Mouse (Mus musculus): ENCODE measurements around the gene Gnai2. TPM values are rescaled to one million over a fixed set of nuclear protein-coding genes. Genes with fewer than 3 reads are reported as not detected.

Gene Gnai2
- polyA plus RNA-seq, 1 experiment: 752 TPM

DNA sequence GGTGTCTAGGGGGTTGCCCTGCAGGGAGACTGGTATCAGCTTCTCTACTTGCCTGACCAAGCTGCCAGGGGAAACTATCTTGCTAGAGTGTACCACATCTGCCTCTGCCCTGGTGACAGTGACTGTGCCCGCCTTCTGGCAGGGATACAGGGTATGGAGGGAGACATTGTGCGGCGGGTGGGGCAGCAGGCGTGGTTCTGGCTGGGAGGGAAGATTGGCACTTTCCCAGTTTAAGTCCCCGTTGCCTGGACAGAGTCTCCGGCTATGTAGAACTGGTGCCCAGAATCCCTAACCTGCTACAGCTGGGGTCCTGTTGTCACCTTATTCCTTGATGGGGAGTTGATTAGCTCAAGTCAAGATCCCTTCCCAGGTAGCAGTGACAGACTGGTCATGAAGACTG lies 2.7 kb downstream of the Gnai2 start:
- TF ChIP-seq CTCF (IDR thresholded peaks at IDR 0.05; ENCODE audit: extremely low read depth, insufficient read depth, insufficient read length, insufficient replicate concordance): no peak
- TF ChIP-seq POLR2A (IDR thresholded peaks at IDR 0.05; ENCODE audit: low read depth, low read length): no peak
- peaks cover 54% of the 10 kb centered on the region; the same call in 1 of the 2 replicates for H3K4me1 ChIP-seq (ENCODE audit: control insufficient read depth, insufficient read depth, insufficient read length)
- H3K27ac ChIP-seq (ENCODE audit: insufficient read depth, low read length): peak overlapping the region; percentile 96
- H3K4me3 ChIP-seq (ENCODE audit: extremely low read depth, insufficient read depth, insufficient read length): peak overlapping the region; percentile 99
- 54% methylated on average over 6 of the region's 6 CpGs for WGBS
- H3K36me3 ChIP-seq (ENCODE audit: control insufficient read depth, insufficient read depth, low read length): peaks cover 12% of the 10 kb centered on the region
- H3K27me3 ChIP-seq (ENCODE audit: control insufficient read depth, insufficient read depth, low read length): no peaks in the 10 kb centered on the region
- DNase-seq (ENCODE audit: low read depth in 1 of 2, low spot score in 2 of 2): no peak

DNA sequence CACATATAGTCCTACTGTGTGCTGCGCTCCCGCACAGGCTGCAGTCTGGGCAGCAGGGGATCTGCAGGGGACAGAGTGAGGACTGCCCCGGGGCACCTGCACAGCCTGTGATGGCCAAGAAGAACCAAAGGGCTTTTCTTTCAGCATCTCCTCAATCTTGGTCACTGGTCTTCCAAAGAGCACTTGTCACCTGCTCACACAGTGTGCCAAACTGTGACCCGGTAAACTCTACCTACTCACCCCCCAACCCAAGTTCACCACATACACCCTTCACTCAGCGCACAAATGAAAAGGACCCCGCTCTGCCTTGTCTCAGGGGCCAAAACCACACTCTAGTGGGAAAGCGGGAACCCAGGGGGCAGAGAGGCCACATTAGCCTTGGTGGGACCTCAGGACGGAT lies 3.3 kb downstream of the Gnai2 start:
- Histone ChIP-seq H3K36me3 (ENCODE audit: control insufficient read depth, insufficient read depth, low read length) (peaks cover 12% of the 10 kb centered on the region), H3K4me3 (ENCODE audit: extremely low read depth, insufficient read depth, insufficient read length) (no peak overlapping the region), H3K27me3 (ENCODE audit: control insufficient read depth, insufficient read depth, low read length) (no peaks in the 10 kb centered on the region), H3K27ac (ENCODE audit: insufficient read depth, low read length) (peak overlapping the region; percentile 96), H3K4me1 (ENCODE audit: control insufficient read depth, insufficient read depth, insufficient read length) (peaks cover 60% of the 10 kb centered on the region; the same call in 1 of the 2 replicates)
- no peak for DNase-seq (ENCODE audit: low read depth in 1 of 2, low spot score in 2 of 2)
- 87% methylated on average over 8 of the region's 8 CpGs for WGBS
- TF ChIP-seq CTCF (IDR thresholded peaks at IDR 0.05; ENCODE audit: extremely low read depth, insufficient read depth, insufficient read length, insufficient replicate concordance): no peak
- no peak for TF ChIP-seq POLR2A (IDR thresholded peaks at IDR 0.05; ENCODE audit: low read depth, low read length)

DNA sequence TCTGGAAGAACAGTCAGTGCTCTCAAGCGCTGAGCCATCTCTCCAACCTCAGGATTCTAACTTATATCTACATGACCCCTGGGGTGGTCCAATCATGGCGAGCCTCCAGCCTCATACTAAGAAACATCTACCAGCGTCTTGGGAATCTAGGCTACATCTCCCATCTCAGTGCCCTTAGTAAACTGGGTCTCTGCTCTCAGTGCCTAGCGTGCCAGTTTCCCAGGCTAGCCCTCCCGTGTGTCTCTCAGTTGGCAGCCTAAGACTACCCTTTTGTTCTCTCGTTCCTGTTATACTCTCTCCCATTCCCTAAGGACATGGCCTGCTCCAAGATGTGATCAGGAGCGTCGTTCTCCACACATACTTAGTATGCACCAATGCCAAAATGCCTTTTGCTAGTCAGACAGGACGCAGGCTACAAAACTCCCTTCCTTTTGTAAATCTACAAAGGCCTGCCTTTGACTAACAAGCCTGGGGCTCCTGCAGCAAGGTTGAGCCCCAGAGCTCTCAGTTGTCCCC lies 3.8 kb downstream of the Gnai2 start:
- Histone ChIP-seq H3K36me3 (ENCODE audit: control insufficient read depth, insufficient read depth, low read length) (peaks cover 12% of the 10 kb centered on the region), H3K27me3 (ENCODE audit: control insufficient read depth, insufficient read depth, low read length) (no peaks in the 10 kb centered on the region), H3K27ac (ENCODE audit: insufficient read depth, low read length) (peak overlapping the region; percentile 96), H3K4me3 (ENCODE audit: extremely low read depth, insufficient read depth, insufficient read length) (no peak overlapping the region), H3K4me1 (ENCODE audit: control insufficient read depth, insufficient read depth, insufficient read length) (peaks cover 64% of the 10 kb centered on the region; the same call in 1 of the 2 replicates)
- TF ChIP-seq POLR2A (IDR thresholded peaks at IDR 0.05; ENCODE audit: low read depth, low read length) (no peak), CTCF (IDR thresholded peaks at IDR 0.05; ENCODE audit: extremely low read depth, insufficient read depth, insufficient read length, insufficient replicate concordance) (no peak)
- DNase-seq (ENCODE audit: low read depth in 1 of 2, low spot score in 2 of 2): no peak
- 86% methylated on average over 9 of the region's 9 CpGs for WGBS

DNA sequence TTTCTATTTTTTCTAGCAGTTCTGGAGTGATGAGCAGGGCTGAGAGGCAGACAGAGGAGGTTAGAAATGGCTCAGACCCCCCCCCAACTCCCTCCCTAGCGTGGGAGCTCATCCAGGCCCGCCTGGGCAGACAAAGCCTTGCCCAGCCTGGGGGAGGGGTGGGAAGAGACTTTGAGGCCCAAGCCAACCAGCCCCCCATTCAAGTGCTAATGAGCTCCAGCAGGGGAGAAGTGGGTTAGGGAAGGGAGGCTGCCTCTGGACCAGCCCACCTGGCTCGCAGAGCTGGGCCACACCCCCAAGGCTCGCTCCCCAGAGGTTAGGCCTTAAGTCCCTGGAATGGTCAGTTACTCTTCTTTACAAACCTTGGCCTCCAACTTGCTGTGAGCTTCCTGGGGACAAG lies 4.6 kb downstream of the Gnai2 start:
- no peak for DNase-seq (ENCODE audit: low read depth in 1 of 2, low spot score in 2 of 2)
- TF ChIP-seq POLR2A (IDR thresholded peaks at IDR 0.05; ENCODE audit: low read depth, low read length) (no peak), CTCF (IDR thresholded peaks at IDR 0.05; ENCODE audit: extremely low read depth, insufficient read depth, insufficient read length, insufficient replicate concordance) (no peak)
- H3K4me3 ChIP-seq (ENCODE audit: extremely low read depth, insufficient read depth, insufficient read length): no peak overlapping the region
- peaks cover 12% of the 10 kb centered on the region for H3K36me3 ChIP-seq (ENCODE audit: control insufficient read depth, insufficient read depth, low read length)
- H3K27ac ChIP-seq (ENCODE audit: insufficient read depth, low read length): peak overlapping the region; percentile 95
- WGBS: 53% methylated on average over 4 of the region's 4 CpGs
- H3K27me3 ChIP-seq (ENCODE audit: control insufficient read depth, insufficient read depth, low read length): no peaks in the 10 kb centered on the region
- H3K4me1 ChIP-seq (ENCODE audit: control insufficient read depth, insufficient read depth, insufficient read length): peaks cover 68% of the 10 kb centered on the region; the same call in 1 of the 2 replicates

DNA sequence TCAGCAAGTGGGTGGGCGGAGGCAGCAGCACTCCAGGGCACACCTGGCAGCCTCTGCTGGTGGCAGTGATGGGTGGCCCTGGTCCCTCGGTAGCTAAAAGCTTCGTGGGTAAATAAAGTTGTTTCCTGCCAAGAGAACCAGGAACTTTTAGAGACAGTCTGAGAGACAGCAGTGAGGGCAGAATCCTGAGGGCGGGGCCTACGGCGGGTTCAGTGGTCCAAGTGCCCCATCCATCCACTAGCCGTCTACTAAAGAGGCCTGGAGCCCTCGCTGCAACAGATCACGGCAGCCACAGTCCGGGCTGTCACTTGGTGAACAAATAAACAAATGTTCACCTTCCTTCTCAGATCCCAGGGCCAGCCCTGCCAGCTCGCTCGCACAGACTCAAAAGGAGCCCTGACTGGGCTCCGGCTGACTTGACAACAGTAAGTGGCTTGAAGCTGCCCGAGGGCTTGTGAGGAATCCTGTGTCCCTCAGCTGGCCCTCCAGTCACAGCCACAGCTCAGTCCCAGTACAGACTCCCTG lies 5.2 kb downstream of the Gnai2 start:
- H3K36me3 ChIP-seq (ENCODE audit: control insufficient read depth, insufficient read depth, low read length): peaks cover 14% of the 10 kb centered on the region
- 40% methylated on average over 14 of the region's 14 CpGs for WGBS
- no peak overlapping the region; the same call in 1 of the 2 replicates for H3K4me3 ChIP-seq (ENCODE audit: extremely low read depth, insufficient read depth, insufficient read length)
- H3K27me3 ChIP-seq (ENCODE audit: control insufficient read depth, insufficient read depth, low read length): no peaks in the 10 kb centered on the region
- H3K4me1 ChIP-seq (ENCODE audit: control insufficient read depth, insufficient read depth, insufficient read length): peaks cover 74% of the 10 kb centered on the region; the same call in 1 of the 2 replicates
- peak overlapping the region; percentile 95 for H3K27ac ChIP-seq (ENCODE audit: insufficient read depth, low read length)
- no peak for TF ChIP-seq POLR2A (IDR thresholded peaks at IDR 0.05; ENCODE audit: low read depth, low read length)
- no peak for TF ChIP-seq CTCF (IDR thresholded peaks at IDR 0.05; ENCODE audit: extremely low read depth, insufficient read depth, insufficient read length, insufficient replicate concordance)
- DNase-seq (ENCODE audit: low read depth in 1 of 2, low spot score in 2 of 2): no peak

DNA sequence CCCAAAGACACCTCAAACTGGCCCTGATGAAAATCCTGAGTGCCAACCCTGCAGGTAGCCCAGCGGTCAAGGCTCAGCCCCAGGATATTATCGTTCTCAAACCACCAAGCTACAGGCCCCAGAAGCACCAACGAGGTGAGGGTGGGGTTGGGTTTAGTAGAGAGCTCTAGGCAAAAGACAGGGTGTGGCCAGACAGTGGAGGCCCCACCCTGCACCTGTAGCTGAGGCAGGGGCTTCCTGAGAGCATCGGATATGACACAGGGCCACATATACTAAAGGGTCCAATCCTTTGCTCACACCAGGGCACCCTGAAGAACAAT lies 5.8 kb downstream of the Gnai2 start:
- 4% methylated on average over 4 of the region's 4 CpGs for WGBS
- H3K27ac ChIP-seq (ENCODE audit: insufficient read depth, low read length): peak overlapping the region; percentile 95
- H3K4me1 ChIP-seq (ENCODE audit: control insufficient read depth, insufficient read depth, insufficient read length): peaks cover 79% of the 10 kb centered on the region; the same call in 1 of the 2 replicates

More for the DNA sequence above, 5.8 kb downstream of the Gnai2 start:
- Histone ChIP-seq H3K27me3 (ENCODE audit: control insufficient read depth, insufficient read depth, low read length) (no peaks in the 10 kb centered on the region), H3K4me3 (ENCODE audit: extremely low read depth, insufficient read depth, insufficient read length) (peak overlapping the region; percentile 43; the same call in 1 of the 2 replicates), H3K36me3 (ENCODE audit: control insufficient read depth, insufficient read depth, low read length) (peaks cover 14% of the 10 kb centered on the region)
- DNase-seq (ENCODE audit: low read depth in 1 of 2, low spot score in 2 of 2): no peak
- TF ChIP-seq CTCF (IDR thresholded peaks at IDR 0.05; ENCODE audit: extremely low read depth, insufficient read depth, insufficient read length, insufficient replicate concordance) (no peak), POLR2A (IDR thresholded peaks at IDR 0.05; ENCODE audit: low read depth, low read length) (no peak)
